Mouse (Mus musculus): ENCODE results near the gene Ifit1.

Ifit1 gene

GRCm38 (mm10) chr19:34655227-34655805, 14.6 kb downstream of the Ifit1 start:
- CTCF ChIA-PET: no interaction called here

GRCm38 (mm10) chr19:34656511-34657298, 16.0 kb downstream of the Ifit1 start:
- CTCF ChIA-PET: interaction anchor here (0.6 to 0.7 kb wide), 3 partner anchors 107 to 193 kb away, joined by 3 to 12 read pairs (median 5); no protein-coding TSS in a partner anchor

DNA sequence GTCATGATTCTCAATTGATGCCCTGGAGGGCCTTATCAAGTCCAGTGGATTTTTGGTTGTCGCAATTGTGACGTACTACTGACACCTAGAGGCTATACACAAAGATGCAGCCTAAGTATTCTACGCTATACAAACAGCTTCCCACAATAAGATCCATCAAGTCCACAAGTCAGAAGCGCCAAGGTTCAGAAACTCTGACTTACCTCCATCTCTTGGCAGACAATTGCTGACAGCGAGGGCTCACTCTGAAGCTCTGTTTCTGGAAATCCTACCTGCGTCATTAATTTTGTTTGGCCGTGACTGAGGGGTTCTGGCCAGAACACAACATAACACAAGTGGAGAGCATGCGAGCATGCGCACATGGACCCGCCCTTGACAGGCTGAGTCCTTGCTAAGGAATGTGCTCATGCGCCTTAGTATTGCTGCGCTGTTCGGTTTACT, 21.4 kb downstream of the Ifit1 start:
- CTCF ChIA-PET: no interaction called here

GRCm38 (mm10) chr19:34662740-34663139, 22.1 kb downstream of the Ifit1 start:
- CTCF ChIA-PET: interaction anchor here (0.6 to 1.0 kb wide), 5 partner anchors 114 to 329 kb away, joined by 3 to 13 read pairs (median 6); no protein-coding TSS in a partner anchor

- CTCF ChIA-PET: no interaction called here
Measured at GRCm38 (mm10) chr19:34666127-34666526, 25.5 kb downstream of the Ifit1 start.

DNA sequence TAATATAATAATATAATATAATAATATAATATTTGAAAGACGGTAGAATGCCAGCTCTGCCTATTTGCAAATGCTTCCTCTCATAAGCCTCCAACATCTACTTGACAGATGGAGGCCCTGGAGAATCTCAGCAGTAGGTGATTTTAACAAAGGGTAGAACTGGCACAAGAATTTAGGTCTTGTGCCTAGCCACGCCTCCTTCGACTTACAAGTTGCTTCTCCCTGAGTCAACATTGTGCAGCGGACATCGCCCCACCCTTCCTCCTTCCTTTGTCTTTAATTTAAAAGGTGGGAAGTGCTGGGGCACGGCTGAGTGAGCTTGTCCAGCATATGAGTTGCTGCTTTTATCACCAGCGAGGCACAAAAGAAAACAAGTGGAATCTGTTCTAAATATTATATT, 32.8 kb downstream of the Ifit1 start:
- CTCF ChIA-PET: no interaction called here

DNA sequence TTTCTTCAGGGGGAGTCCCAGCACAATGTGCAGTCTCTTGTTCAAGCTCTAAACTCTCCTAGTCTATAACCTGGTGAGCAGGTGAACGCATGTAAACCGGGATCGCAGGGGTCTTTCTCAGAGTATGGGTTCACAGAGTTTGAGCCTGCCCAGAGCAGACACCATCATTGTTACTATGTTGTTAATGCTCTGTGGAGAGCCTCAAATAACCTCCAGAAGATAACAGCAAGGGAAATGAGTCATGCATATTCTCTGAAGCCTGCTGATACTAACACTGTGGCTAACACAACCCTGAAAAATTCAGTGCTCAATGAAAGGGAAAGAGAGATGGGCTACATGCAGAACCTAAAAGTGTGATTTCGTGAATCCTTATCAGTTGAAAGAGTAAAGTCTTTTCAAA, 37.8 kb downstream of the Ifit1 start:
- CTCF ChIA-PET: no interaction called here

DNA sequence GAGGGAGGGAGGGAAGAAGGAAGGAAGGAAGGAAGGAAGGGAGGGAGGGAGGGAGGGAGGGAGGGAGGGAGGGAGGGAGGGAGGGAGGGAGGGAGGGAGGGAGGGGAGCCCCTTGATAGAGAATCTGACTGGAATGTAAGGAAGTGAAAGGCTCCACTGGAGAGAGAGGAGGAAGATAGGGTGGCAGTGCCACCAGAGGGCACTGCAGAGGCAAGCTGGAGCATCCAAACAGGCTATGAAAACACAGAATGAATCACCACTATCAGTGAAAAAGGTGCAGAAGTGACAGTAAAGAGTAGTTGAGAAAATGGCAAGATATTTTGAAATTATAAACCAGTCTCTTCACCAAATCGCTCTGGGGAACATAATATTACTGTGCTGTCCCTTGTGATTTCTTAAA, 44.2 kb downstream of the Ifit1 start:
- CTCF ChIA-PET: interaction anchor here (0.6 kb wide), 1 partner anchor 157 kb away, joined by 3 read pairs; no protein-coding TSS in a partner anchor

GRCm38 (mm10) chr19:34685530-34685929, 44.9 kb downstream of the Ifit1 start:
- CTCF ChIA-PET: interaction anchor here (0.6 kb wide), 1 partner anchor 157 kb away, joined by 3 read pairs; no protein-coding TSS in a partner anchor

DNA sequence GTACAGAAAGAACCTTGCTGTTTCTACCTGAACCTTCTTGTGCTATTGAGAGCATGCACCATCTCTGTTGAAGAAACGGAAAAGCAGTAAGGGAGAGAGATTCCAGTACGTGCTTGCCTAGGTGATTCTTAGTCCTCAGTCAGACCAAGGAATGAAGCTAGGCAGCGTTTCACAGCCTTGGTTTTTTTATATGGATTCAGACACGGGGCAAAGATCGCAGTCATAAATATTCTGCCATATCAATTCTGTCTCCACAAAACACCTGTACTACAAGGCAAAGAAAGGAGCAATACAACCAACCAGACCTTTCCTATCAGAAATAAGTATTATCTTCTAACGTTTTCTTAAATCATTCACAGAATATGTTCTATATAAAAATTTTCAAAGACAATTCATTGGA, 50.7 kb downstream of the Ifit1 start:
- CTCF ChIA-PET: no interaction called here

DNA sequence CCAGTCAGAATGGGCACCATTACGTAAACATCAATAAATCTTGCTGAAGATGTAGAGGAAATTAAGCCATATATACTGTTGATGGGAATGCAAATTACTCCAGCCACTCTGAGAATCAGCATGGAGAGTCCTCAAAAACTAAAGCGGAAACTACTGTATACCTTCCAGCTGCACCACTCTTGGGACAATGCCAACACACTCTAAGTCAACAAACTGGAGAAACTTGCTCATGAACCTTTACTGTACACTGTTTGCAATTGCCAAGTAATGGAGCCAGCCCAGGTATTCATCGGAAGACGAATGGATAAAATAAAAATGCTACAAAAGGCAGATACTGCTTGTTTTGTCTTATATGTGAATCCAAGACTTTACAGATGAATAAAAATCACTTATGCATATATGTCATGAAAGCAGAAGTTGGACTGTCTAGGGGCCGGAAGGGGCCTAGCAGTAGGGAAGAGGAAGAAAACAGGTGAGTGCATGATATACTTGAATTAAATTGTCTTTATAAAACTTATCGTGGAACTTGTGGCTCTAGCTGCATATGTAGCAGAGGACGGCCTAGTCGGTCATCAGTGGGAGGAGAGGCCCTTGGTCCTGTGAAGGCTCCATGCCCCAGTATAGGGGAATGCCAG, 55.8 kb downstream of the Ifit1 start:
- CTCF ChIA-PET: no interaction called here

GRCm38 (mm10) chr19:34697461-34697860, 56.8 kb downstream of the Ifit1 start:
- CTCF ChIA-PET: no interaction called here

DNA sequence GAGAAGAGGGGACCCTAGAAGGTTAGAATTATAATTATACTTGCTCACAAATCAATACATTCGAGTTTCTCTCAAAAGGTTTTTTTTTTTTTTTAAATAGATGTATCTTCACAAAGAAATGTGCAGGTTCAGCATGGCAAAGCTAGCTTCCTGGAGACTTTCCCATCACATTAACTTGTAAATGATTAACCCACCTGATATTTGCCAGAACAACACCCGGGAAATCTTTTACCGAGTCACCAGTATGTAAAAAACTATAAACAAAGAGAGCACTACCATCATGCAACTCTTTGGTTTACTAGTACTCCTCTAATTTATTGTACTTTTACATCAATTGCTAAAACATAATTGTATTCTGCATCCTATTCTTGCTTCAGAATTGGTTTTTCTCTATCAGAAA, 57.8 kb downstream of the Ifit1 start:
- CTCF ChIA-PET: no interaction called here

- CTCF ChIA-PET: no interaction called here
Measured at GRCm38 (mm10) chr19:34698852-34699251, 58.2 kb downstream of the Ifit1 start.

- CTCF ChIA-PET: no interaction called here
Measured at GRCm38 (mm10) chr19:34699300-34699699, 58.6 kb downstream of the Ifit1 start.
